In the genomic region with DNA sequence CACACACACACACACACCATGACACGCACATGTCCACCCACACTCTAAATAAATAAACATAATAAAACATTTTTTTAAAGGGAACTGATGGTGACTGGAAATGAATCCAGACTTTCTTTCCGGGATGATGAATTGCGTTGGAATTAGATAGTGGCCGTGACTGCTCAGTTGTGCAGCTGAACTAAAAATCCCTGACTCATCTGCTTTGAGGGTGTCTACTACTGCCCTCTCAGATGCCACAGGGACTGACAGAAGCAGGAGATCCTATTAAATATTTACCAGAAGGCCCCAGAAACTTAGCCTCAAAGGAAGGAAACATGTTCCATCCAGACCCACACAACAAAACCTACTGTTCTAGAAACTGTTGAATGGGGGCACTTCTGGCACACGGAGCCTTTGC, we compare ENCODE assay signal across 28 mouse cellular contexts.
DNase-seq lines count a peak whose midpoint lies in the region; ATAC-seq lines count a peak whose summit lies in the region.
"Had no signal": no experiment of that assay in that cellular context is flagged by ENCODE, and none has a peak within 500 bp of the region (broad histone marks: within the 10 kb centered on the region; RNA-seq: fewer than 3 reads in every experiment).

No protein-coding gene starts in this region.

- no peak overlapping the region for H3K27ac ChIP-seq in hindbrain, embryonic 11.5 days (ENCODE audit: low read depth, low read length)
- H3K27ac ChIP-seq: embryonic facial prominence, embryonic 12.5 days; embryonic facial prominence, embryonic 15.5 days; gastrocnemius, adult 2 months; heart, embryonic 13.5 days; hindbrain, embryonic 12.5 days; hindbrain, embryonic 15.5 days had no signal

- WGBS in hindbrain, embryonic 11.5 days = 92% methylated on average over 5 of the region's 5 CpGs

- no peaks in the 10 kb centered on the region for H3K4me1 ChIP-seq in hindbrain, embryonic 11.5 days (replicated peaks; ENCODE audit: control insufficient read depth, insufficient read depth, low read length)
- H3K4me1 ChIP-seq: embryonic facial prominence, embryonic 12.5 days; embryonic facial prominence, embryonic 15.5 days; heart, embryonic 13.5 days; hindbrain, embryonic 12.5 days; hindbrain, embryonic 15.5 days had no signal

- H3K9ac ChIP-seq in hindbrain, embryonic 11.5 days (ENCODE audit: low read depth, low read length) = no peak overlapping the region
- H3K9ac ChIP-seq: embryonic facial prominence, embryonic 12.5 days; embryonic facial prominence, embryonic 15.5 days; forebrain, postnatal 0 days; heart, embryonic 13.5 days; hindbrain, embryonic 12.5 days; hindbrain, embryonic 15.5 days had no signal

- H3K4me3 ChIP-seq in hindbrain, embryonic 11.5 days (ENCODE audit: low read depth, low read length) = no peak overlapping the region
- H3K4me3 ChIP-seq: embryonic facial prominence, embryonic 12.5 days; embryonic facial prominence, embryonic 15.5 days; gastrocnemius, adult 2 months; heart, embryonic 13.5 days; hindbrain, embryonic 12.5 days; hindbrain, embryonic 15.5 days had no signal

- H3K36me3 ChIP-seq in hindbrain, embryonic 11.5 days (ENCODE audit: control insufficient read depth, insufficient read depth, low read length) = no peaks in the 10 kb centered on the region
- H3K36me3 ChIP-seq: embryonic facial prominence, embryonic 12.5 days; embryonic facial prominence, embryonic 15.5 days; G1E; heart, embryonic 13.5 days; hindbrain, embryonic 12.5 days; hindbrain, embryonic 15.5 days had no signal

- ATAC-seq in hindbrain, embryonic 11.5 days (ENCODE audit: low FRiP score) = no peak
- ATAC-seq: forebrain, embryonic 14.5 days; forebrain, postnatal 0 days had no signal

- no peaks in the 10 kb centered on the region for H3K27me3 ChIP-seq in hindbrain, embryonic 11.5 days (ENCODE audit: control insufficient read depth, insufficient read depth, low read length)
- H3K27me3 ChIP-seq: CH12.LX; embryonic facial prominence, embryonic 12.5 days; embryonic facial prominence, embryonic 15.5 days; heart, embryonic 13.5 days; hindbrain, embryonic 12.5 days; hindbrain, embryonic 15.5 days had no signal

- H3K4me2 ChIP-seq in hindbrain, embryonic 11.5 days (replicated peaks; ENCODE audit: low read depth, low read length) = no peak overlapping the region
- H3K4me2 ChIP-seq: embryonic facial prominence, embryonic 12.5 days; embryonic facial prominence, embryonic 15.5 days; heart, embryonic 13.5 days; hindbrain, embryonic 12.5 days; hindbrain, embryonic 15.5 days had no signal

- intact Hi-C loops in left cerebral cortex, postnatal 14 days (cut with DNase I) = no loop called here

- DNase-seq in kidney, adult 18-20 months = peak; percentile 13
- DNase-seq in kidney, postnatal 4 days = no peak
- DNase-seq in 3134 (ENCODE audit: extremely low read depth, insufficient read length, low spot score) (peak; percentile 14), 3T3-L1 (ENCODE audit: low read depth, low spot score) (peak; percentile 9)
- peak; percentile 27 for DNase-seq in kidney, postnatal 10 days
- DNase-seq in hindbrain, embryonic 11.5 days (ENCODE audit: low spot score) = no peak
- no peak for DNase-seq in left cerebral cortex, postnatal 14 days (ENCODE audit: low spot score in 2 of 2)
- DNase-seq: adrenal gland, adult 2 months; adrenal gland, postnatal 14 days; B cell, adult 2 months; cerebellum, adult 11 months; cerebellum, adult 2 months; cerebellum, adult 9-11 months; cerebellum, postnatal 25 days; forebrain, postnatal 0 days; gastrocnemius, adult 2 months; gastrocnemius, postnatal 14 days; heart, adult 18-20 months; heart, postnatal 14 days; heart, postnatal 4 days had no signal

- H3K9me3 ChIP-seq in hindbrain, embryonic 11.5 days (ENCODE audit: control insufficient read depth, low read length) = no peaks in the 10 kb centered on the region
- H3K9me3 ChIP-seq: embryonic facial prominence, embryonic 12.5 days; embryonic facial prominence, embryonic 15.5 days; G1E; heart, embryonic 13.5 days; hindbrain, embryonic 12.5 days; hindbrain, embryonic 15.5 days had no signal

Comparison
In these comparisons a context has a peak if more than half of its experiments do, and no peak if none do; other contexts are left out.
1. DNase-seq: peak in kidney, adult 18-20 months (single experiment), 3134 (single experiment), 3T3-L1 (single experiment) and kidney, postnatal 10 days (single experiment); none in kidney, postnatal 4 days (0 of 2), hindbrain, embryonic 11.5 days (single experiment) and left cerebral cortex, postnatal 14 days (0 of 2).